Mouse (Mus musculus): ENCODE measurements at regions not wholly inside any gene's neighbourhood (a gene's known extent, or its start where the extent isn't known, plus 50 kb on each side); places are given as distances from the start of the nearest gene placed in this dataset.

DNA sequence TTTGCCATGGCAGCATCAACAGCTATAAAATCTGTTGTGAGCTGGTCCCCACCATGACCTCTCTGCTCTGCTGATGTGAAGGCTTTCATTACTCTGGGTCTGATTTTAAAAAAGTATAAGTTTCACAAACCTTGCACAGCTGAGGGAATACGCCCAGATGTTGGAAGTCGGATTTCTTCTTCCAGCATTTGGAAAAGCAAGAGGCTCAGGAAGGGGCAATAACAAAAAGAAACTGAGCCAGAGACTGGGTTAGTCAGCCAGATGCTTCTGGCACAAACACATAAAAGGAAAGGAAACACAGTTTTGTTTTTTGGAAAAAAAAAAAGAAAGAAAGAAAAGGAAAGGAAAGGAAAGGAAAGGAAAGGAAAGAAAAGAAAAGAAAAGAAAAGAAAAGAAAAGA is 270.0 kb upstream of the Klf6 start:
- DNase-seq (ENCODE audit: low read depth in 1 of 2, low spot score in 2 of 2), result no peak
- no peak overlapping the region for H3K27ac ChIP-seq (ENCODE audit: insufficient read depth, low read length)
- 93% methylated on average over 2 of the region's 2 CpGs for WGBS
- H3K4me1 ChIP-seq (ENCODE audit: control insufficient read depth, insufficient read depth, insufficient read length), result peaks cover 2% of the 10 kb centered on the region
- H3K27me3 ChIP-seq (ENCODE audit: control insufficient read depth, insufficient read depth, low read length), result no peaks in the 10 kb centered on the region
- TF ChIP-seq POLR2A (IDR thresholded peaks at IDR 0.05; ENCODE audit: low read depth, low read length) (no peak), CTCF (IDR thresholded peaks at IDR 0.05; ENCODE audit: extremely low read depth, insufficient read depth, insufficient read length, insufficient replicate concordance) (no peak)
- H3K4me3 ChIP-seq (ENCODE audit: extremely low read depth, insufficient read depth, insufficient read length), result no peak overlapping the region
- H3K36me3 ChIP-seq (ENCODE audit: control insufficient read depth, insufficient read depth, low read length), result no peaks in the 10 kb centered on the region

DNA sequence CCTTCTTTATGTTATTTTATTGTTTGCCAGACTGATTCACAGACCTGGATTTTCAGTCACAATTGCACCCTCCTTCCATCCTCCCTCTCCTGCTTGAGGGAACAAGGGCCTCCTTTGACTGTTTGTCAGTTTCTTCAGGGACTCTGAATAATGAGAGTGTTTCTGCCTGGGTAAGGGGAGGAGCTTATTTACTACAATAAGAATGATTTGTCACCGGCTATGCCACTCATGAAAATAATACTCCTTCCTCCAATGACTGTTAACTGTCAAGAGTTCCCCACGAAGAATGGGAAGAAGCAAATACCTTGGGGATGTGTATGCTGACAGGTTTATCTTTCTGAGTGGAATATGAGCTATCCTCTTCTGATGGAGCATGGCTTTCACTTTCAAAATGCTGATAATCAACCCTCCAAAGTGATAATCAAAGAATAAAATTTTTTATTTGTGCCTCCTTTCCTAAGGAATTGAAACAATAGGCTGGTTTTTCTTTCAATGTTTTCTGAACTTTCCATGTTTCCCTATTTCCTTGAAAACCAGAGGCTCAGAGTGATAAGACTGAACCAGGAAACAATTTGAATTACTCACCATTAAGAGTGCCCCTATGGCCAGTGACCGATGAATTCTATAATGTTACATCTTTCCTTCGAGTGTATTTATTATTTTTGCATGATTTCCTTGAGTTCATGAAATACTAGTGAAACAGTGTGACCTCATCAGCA is 269.3 kb upstream of the Klf6 start:
- Histone ChIP-seq H3K27me3 (ENCODE audit: control insufficient read depth, insufficient read depth, low read length) (no peaks in the 10 kb centered on the region), H3K4me3 (ENCODE audit: extremely low read depth, insufficient read depth, insufficient read length) (no peak overlapping the region), H3K4me1 (ENCODE audit: control insufficient read depth, insufficient read depth, insufficient read length) (peaks cover 2% of the 10 kb centered on the region), H3K36me3 (ENCODE audit: control insufficient read depth, insufficient read depth, low read length) (no peaks in the 10 kb centered on the region), H3K27ac (ENCODE audit: insufficient read depth, low read length) (no peak overlapping the region)
- WGBS, result 7% methylated on average over 4 of the region's 4 CpGs
- DNase-seq (ENCODE audit: low read depth in 1 of 2, low spot score in 2 of 2), result no peak
- TF ChIP-seq CTCF (IDR thresholded peaks at IDR 0.05; ENCODE audit: extremely low read depth, insufficient read depth, insufficient read length, insufficient replicate concordance) (no peak), POLR2A (IDR thresholded peaks at IDR 0.05; ENCODE audit: low read depth, low read length) (no peak)

DNA sequence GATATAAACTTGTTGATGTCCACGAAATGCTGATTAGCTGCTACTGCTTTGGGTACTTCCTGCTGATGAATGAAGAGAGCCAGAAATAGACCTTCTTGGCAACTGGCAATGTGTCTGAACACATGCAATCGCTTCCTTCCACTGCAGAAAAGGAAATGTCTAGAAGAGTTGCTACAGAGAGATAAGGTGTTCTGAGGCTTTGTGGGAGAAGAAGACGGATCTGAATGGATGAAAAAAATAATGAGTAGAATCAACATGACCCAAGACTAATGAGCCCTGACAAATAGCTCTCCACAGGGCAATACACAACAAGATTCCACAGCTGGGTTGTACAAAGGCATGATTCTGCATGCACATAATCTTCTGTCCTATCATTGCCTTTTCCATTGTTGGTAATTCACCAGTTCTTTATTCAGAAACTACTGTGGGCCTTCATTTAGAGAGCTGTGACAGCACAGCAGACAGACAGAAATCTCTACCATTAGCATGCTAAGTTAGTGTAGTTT is 268.7 kb upstream of the Klf6 start:
- WGBS, result 16% methylated on average over 3 of the region's 3 CpGs
- TF ChIP-seq CTCF (IDR thresholded peaks at IDR 0.05; ENCODE audit: extremely low read depth, insufficient read depth, insufficient read length, insufficient replicate concordance), result no peak
- TF ChIP-seq POLR2A (IDR thresholded peaks at IDR 0.05; ENCODE audit: low read depth, low read length), result no peak
- no peak for DNase-seq (ENCODE audit: low read depth in 1 of 2, low spot score in 2 of 2)
- Histone ChIP-seq H3K36me3 (ENCODE audit: control insufficient read depth, insufficient read depth, low read length) (no peaks in the 10 kb centered on the region), H3K4me3 (ENCODE audit: extremely low read depth, insufficient read depth, insufficient read length) (no peak overlapping the region), H3K27me3 (ENCODE audit: control insufficient read depth, insufficient read depth, low read length) (no peaks in the 10 kb centered on the region), H3K27ac (ENCODE audit: insufficient read depth, low read length) (no peak overlapping the region), H3K4me1 (ENCODE audit: control insufficient read depth, insufficient read depth, insufficient read length) (peaks cover 2% of the 10 kb centered on the region)

DNA sequence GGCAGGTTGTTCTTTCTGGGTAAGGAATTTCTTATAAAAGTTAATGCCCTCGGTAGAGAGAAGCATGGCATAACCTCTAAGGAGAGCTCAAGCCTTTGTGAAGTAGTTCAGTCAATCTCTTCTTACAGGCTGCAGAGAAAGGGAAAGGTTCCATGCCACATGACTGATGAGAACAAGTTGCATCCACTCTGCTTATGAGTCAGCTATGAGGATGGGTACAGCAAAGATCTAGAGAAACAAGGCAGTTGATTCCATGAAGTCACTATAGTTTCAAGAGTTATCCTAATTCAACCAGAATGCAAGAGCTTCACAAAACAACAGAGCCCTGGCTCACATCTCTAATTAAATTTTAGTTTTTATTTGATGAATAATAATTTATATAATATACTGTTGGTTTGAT is 259.6 kb upstream of the Klf6 start:
- no peak overlapping the region for H3K4me3 ChIP-seq (ENCODE audit: extremely low read depth, insufficient read depth, insufficient read length)

DNA sequence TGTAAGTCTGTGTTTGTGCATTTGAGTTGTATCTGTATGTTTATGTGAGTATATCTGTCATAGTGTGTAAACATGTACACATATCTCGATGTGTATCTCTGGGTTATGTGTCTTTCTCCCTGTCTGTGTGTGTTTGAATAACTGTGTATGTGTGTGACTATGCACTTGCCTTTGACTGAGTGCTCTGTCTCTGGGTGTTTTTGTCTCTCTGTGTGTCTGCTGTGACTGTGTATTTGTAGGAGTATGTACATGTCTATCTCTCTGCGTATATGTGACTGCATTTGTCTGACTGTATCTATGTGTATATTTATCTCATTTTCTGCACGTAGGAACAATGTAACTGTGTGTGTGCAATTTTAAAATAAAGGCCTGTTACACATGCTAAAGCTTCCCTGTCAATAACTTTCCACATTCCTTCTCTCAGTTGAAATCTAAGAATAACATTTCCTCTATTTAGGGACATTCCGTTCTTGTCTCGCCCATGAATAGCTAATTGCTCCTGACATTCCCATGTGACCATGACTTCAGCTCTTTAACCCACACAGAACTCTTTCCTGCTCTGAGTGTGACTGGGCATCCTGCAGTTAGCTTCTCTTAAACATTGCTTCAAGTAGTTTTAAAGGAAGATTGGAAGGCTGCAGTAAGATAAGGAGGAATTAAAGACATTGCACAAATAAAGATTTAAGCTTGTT is 257.2 kb upstream of the Klf6 start:
- no peak for DNase-seq (ENCODE audit: low read depth in 1 of 2, low spot score in 2 of 2)
- no peaks in the 10 kb centered on the region for H3K36me3 ChIP-seq (ENCODE audit: control insufficient read depth, insufficient read depth, low read length)
- H3K4me1 ChIP-seq (ENCODE audit: control insufficient read depth, insufficient read depth, insufficient read length), result no peaks in the 10 kb centered on the region
- 77% methylated on average over 5 of the region's 5 CpGs for WGBS
- no peak overlapping the region for H3K4me3 ChIP-seq (ENCODE audit: extremely low read depth, insufficient read depth, insufficient read length)
- no peak overlapping the region for H3K27ac ChIP-seq (ENCODE audit: insufficient read depth, low read length)
- H3K27me3 ChIP-seq (ENCODE audit: control insufficient read depth, insufficient read depth, low read length), result no peaks in the 10 kb centered on the region
- TF ChIP-seq CTCF (IDR thresholded peaks at IDR 0.05; ENCODE audit: extremely low read depth, insufficient read depth, insufficient read length, insufficient replicate concordance) (no peak), POLR2A (IDR thresholded peaks at IDR 0.05; ENCODE audit: low read depth, low read length) (no peak)

More for the DNA sequence above, 259.6 kb upstream of the Klf6 start:
- no peak for TF ChIP-seq CTCF (IDR thresholded peaks at IDR 0.05; ENCODE audit: extremely low read depth, insufficient read depth, insufficient read length, insufficient replicate concordance)
- TF ChIP-seq POLR2A (IDR thresholded peaks at IDR 0.05; ENCODE audit: low read depth, low read length), result no peak
- H3K4me1 ChIP-seq (ENCODE audit: control insufficient read depth, insufficient read depth, insufficient read length), result no peaks in the 10 kb centered on the region
- no peak for DNase-seq (ENCODE audit: low read depth in 1 of 2, low spot score in 2 of 2)
- 88% methylated on average over 1 of the region's 1 CpGs for WGBS
- no peaks in the 10 kb centered on the region for H3K36me3 ChIP-seq (ENCODE audit: control insufficient read depth, insufficient read depth, low read length)
- no peaks in the 10 kb centered on the region for H3K27me3 ChIP-seq (ENCODE audit: control insufficient read depth, insufficient read depth, low read length)
- H3K27ac ChIP-seq (ENCODE audit: insufficient read depth, low read length), result no peak overlapping the region

DNA sequence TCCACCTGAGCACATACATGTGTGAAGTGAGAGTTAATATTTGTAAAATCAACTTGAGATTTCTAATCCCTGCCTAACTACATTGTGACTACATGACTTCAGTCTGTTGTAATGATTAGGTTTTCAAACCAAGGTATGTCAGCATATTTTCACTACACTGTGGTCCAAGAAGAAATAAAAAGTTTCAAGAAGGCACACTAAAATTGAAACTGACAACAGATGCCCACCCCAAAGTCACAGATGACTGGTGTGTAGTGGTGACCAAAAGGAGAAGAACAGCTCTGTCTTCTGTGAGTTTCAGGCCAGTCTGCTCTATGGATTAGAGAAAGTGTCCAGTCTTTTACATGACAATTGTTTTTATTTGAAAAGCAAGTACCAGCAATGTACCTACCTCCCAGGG is 255.9 kb upstream of the Klf6 start:
- Histone ChIP-seq H3K27me3 (ENCODE audit: control insufficient read depth, insufficient read depth, low read length) (no peaks in the 10 kb centered on the region), H3K4me1 (ENCODE audit: control insufficient read depth, insufficient read depth, insufficient read length) (no peaks in the 10 kb centered on the region), H3K27ac (ENCODE audit: insufficient read depth, low read length) (no peak overlapping the region), H3K4me3 (ENCODE audit: extremely low read depth, insufficient read depth, insufficient read length) (no peak overlapping the region), H3K36me3 (ENCODE audit: control insufficient read depth, insufficient read depth, low read length) (no peaks in the 10 kb centered on the region)
- TF ChIP-seq POLR2A (IDR thresholded peaks at IDR 0.05; ENCODE audit: low read depth, low read length) (no peak), CTCF (IDR thresholded peaks at IDR 0.05; ENCODE audit: extremely low read depth, insufficient read depth, insufficient read length, insufficient replicate concordance) (no peak)
- DNase-seq (ENCODE audit: low read depth in 1 of 2, low spot score in 2 of 2), result no peak

DNA sequence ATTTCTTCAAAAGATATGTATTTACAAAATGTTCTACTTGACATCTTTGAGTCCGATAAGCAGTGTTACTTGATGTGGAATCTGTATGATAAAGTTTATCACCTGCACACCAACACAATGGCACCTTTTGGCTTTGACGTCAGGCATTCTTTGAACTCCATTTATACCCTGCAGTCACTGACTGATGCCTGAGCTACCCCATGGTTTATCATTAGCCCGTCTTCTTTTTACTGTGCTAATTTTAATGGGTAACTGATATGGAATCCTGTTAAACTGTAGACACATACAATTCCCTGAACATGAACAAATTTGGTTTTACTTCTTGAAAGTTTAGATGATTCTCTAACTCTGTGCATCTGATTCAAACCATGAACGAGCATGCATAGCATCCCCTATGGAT is 253.8 kb upstream of the Klf6 start:
- H3K27me3 ChIP-seq (ENCODE audit: control insufficient read depth, insufficient read depth, low read length), result no peaks in the 10 kb centered on the region
- no peak for DNase-seq (ENCODE audit: low read depth in 1 of 2, low spot score in 2 of 2)
- no peaks in the 10 kb centered on the region for H3K36me3 ChIP-seq (ENCODE audit: control insufficient read depth, insufficient read depth, low read length)
- H3K27ac ChIP-seq (ENCODE audit: insufficient read depth, low read length), result no peak overlapping the region
- TF ChIP-seq POLR2A (IDR thresholded peaks at IDR 0.05; ENCODE audit: low read depth, low read length), result no peak
- 90% methylated on average over 4 of the region's 4 CpGs for WGBS
- no peak overlapping the region for H3K4me3 ChIP-seq (ENCODE audit: extremely low read depth, insufficient read depth, insufficient read length)
- H3K4me1 ChIP-seq (ENCODE audit: control insufficient read depth, insufficient read depth, insufficient read length), result no peaks in the 10 kb centered on the region
